Mouse (Mus musculus): ENCODE data around the gene 4930558C23Rik. TPM values are rescaled to one million over a fixed set of nuclear protein-coding genes. Genes with fewer than 3 reads are reported as not detected.
"Not testable (repeated sequence)": the region's sequence is repeated elsewhere in the genome, so short reads cannot be mapped to it uniquely, and the experiment has no call there.

The 4930558C23Rik gene
- not detected in 2 replicates for polyA plus RNA-seq (2015; fragmentation: Nextera tagmentation; extraction: Ambion mirVana)

GRCm38 (mm10) chr3:95402741-95403140 lies at the start of gene 4930558C23Rik:
Gene 4930558C23Rik (minus strand): TSS chr3:95402841.
- no peak for ATAC-seq (ENCODE audit: low FRiP score, low read depth)

DNA sequence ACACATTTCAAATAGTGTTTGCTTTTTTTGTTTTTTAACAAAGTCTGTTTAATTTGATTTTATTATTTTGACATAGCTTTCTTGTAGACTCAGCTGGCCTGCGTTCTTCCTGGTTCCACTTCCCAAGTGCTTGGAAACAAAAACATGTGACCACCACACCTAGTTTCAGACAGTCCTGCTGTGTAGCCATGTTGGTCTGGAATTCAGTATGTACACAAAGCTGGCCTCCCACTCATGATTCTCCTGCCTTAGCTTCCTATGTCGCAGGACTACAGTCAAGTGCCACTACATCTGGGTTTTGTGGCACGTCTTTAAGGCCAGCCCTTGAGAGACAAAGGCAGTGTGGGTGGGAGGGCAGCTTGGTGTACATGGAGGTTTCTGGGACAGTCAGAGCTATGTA lies 48.3 kb upstream of the 4930558C23Rik start:
- no peak overlapping the region for H3K27ac ChIP-seq (replicated peaks)
- no peaks in the 10 kb centered on the region for H3K4me1 ChIP-seq (replicated peaks)
- no peaks in the 10 kb centered on the region for H3K27me3 ChIP-seq
- no peak overlapping the region for H3K4me2 ChIP-seq
- peaks cover 26% of the 10 kb centered on the region for H3K36me3 ChIP-seq
- WGBS, result 95% methylated on average over 3 of the region's 3 CpGs
- H3K9me3 ChIP-seq, result no peaks in the 10 kb centered on the region
- no peak overlapping the region for H3K9ac ChIP-seq
- no peak overlapping the region for H3K4me3 ChIP-seq
- ATAC-seq (ENCODE audit: low FRiP score, low read depth), result no peak

More at GRCm38 (mm10) chr3:95402741-95403140, at the start of gene 4930558C23Rik:
- WGBS, result 86% methylated on average over 3 of the region's 3 CpGs
- Histone ChIP-seq H3K27ac (replicated peaks) (no peak within 1 kb of the TSS), H3K9me3 (no peaks in the 10 kb centered on the region), H3K4me1 (replicated peaks) (no peaks in the 10 kb centered on the region), H3K4me3 (no peak within 1 kb of the TSS), H3K27me3 (no peaks in the 10 kb centered on the region), H3K4me2 (no peak within 1 kb of the TSS), H3K36me3 (no peaks in the 10 kb centered on the region), H3K9ac (no peak within 1 kb of the TSS)

DNA sequence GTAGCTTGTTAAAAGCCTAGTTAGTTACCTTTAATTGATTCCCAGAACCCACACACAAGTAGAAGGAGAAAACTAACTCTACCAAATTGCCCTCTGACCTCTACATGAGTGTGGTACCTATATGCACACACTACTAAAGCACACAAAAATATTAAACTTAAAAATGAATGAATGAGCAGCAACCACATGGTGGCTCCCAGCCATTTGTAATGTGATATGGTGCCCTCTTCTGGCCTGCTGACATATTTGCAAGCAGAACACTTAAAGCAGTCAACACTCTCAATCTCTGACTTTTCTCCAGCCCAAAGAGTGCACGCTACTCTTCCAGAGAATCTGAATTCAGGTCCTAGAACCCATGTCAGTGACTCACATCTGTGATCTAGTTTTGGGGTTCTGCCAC lies 47.8 kb upstream of the 4930558C23Rik start:
- no peak overlapping the region for H3K4me3 ChIP-seq
- 46% methylated on average over 1 of the region's 1 CpGs for WGBS
- no peaks in the 10 kb centered on the region for H3K9me3 ChIP-seq
- ATAC-seq (ENCODE audit: low FRiP score, low read depth), result no peak
- no peaks in the 10 kb centered on the region for H3K4me1 ChIP-seq (replicated peaks)
- H3K4me2 ChIP-seq, result no peak overlapping the region
- H3K27me3 ChIP-seq, result no peaks in the 10 kb centered on the region
- H3K9ac ChIP-seq, result no peak overlapping the region
- H3K27ac ChIP-seq (replicated peaks), result no peak overlapping the region
- H3K36me3 ChIP-seq, result peaks cover 26% of the 10 kb centered on the region

DNA sequence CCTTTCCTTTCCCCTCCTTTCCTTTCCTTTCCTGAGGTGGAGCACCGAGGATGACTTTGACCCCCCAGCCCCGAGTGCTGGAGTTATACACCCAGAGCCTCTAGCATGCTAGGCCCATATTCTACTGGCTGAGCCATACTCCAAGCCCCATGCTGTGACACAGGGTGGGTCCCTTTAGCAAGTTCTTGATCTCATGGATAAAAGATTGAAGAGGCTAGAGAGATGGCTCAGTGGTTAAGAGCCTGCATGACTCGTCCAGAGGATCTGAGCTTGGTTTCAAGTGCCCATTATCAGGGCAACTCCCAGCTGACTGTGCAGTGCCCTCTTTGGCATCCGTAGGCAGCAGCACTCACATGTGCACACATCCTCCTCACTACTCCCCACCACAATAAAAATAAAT lies 42.7 kb upstream of the 4930558C23Rik start:
- ATAC-seq (ENCODE audit: low FRiP score, low read depth), result no peak
- no peaks in the 10 kb centered on the region for H3K27me3 ChIP-seq
- 85% methylated on average over 4 of the region's 4 CpGs for WGBS
- no peaks in the 10 kb centered on the region for H3K9me3 ChIP-seq
- peaks cover 3% of the 10 kb centered on the region; the same call in 1 of the 2 replicates for H3K36me3 ChIP-seq
- no peak overlapping the region for H3K27ac ChIP-seq (replicated peaks)
- no peak overlapping the region for H3K4me2 ChIP-seq
- H3K9ac ChIP-seq, result no peak overlapping the region
- H3K4me1 ChIP-seq (replicated peaks), result no peaks in the 10 kb centered on the region
- H3K4me3 ChIP-seq, result no peak overlapping the region

GRCm38 (mm10) chr3:95442406-95443117 lies 39.9 kb upstream of the 4930558C23Rik start:
- no peak overlapping the region for H3K4me3 ChIP-seq
- H3K27me3 ChIP-seq, result no peaks in the 10 kb centered on the region
- ATAC-seq (ENCODE audit: low FRiP score, low read depth), result no peak
- no peak overlapping the region for H3K27ac ChIP-seq (replicated peaks)
- peaks cover 8% of the 10 kb centered on the region for H3K36me3 ChIP-seq
- no peak overlapping the region for H3K4me2 ChIP-seq
- H3K9me3 ChIP-seq, result no peaks in the 10 kb centered on the region
- H3K9ac ChIP-seq, result no peak overlapping the region
- WGBS, result 86% methylated on average over 5 of the region's 5 CpGs
- no peaks in the 10 kb centered on the region for H3K4me1 ChIP-seq (replicated peaks)

- no peaks in the 10 kb centered on the region for H3K9me3 ChIP-seq
- H3K9ac ChIP-seq, result no peak overlapping the region
- H3K4me2 ChIP-seq, result no peak overlapping the region
- H3K4me3 ChIP-seq, result no peak overlapping the region
- peaks cover 20% of the 10 kb centered on the region for H3K4me1 ChIP-seq (replicated peaks)
- no peak overlapping the region for H3K27ac ChIP-seq (replicated peaks)
- no peaks in the 10 kb centered on the region for H3K27me3 ChIP-seq
- no peak for ATAC-seq (ENCODE audit: low FRiP score, low read depth)
- peaks cover 12% of the 10 kb centered on the region for H3K36me3 ChIP-seq
Measured at GRCm38 (mm10) chr3:95439670-95440069, 37.0 kb upstream of the 4930558C23Rik start.

GRCm38 (mm10) chr3:95438636-95439035 lies 36.0 kb upstream of the 4930558C23Rik start:
- Histone ChIP-seq H3K4me1 (replicated peaks) (peaks cover 21% of the 10 kb centered on the region), H3K36me3 (peaks cover 12% of the 10 kb centered on the region)
- H3K27ac ChIP-seq (replicated peaks); ATAC-seq (ENCODE audit: low FRiP score, low read depth); H3K4me3 ChIP-seq; H3K9ac ChIP-seq; H3K4me2 ChIP-seq; H3K9me3 ChIP-seq; H3K27me3 ChIP-seq: not testable (repeated sequence)
- 96% methylated on average over 4 of the region's 4 CpGs for WGBS

DNA sequence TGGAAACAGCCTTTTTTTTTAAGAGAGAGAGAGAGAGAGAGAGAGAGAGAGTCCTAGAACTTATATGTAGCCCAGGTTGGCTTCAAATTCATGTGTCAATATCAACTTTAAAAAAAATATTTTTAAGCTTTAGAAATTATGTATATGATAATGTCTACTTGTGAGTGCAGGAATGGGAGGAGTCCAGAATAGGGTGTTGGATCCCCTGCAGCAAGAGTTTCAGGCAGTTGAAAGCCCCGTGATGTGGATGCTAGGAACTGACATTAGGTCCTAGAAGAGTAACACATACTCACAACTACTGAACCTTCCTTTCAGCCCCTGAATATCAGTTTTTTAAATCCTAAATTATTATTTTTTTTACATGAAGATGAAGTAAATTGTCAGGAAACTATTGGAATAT lies 32.9 kb upstream of the 4930558C23Rik start:
- peak overlapping the region; percentile 85 for H3K4me3 ChIP-seq
- 51% methylated on average over 1 of the region's 1 CpGs for WGBS

GRCm38 (mm10) chr3:95434983-95435370 lies 32.3 kb upstream of the 4930558C23Rik start:
- Histone ChIP-seq H3K36me3 (peaks cover 12% of the 10 kb centered on the region), H3K27me3 (no peaks in the 10 kb centered on the region), H3K9me3 (no peaks in the 10 kb centered on the region), H3K4me3 (peak overlapping the region; percentile 85), H3K9ac (peak overlapping the region; percentile 73), H3K27ac (replicated peaks) (peak overlapping the region; percentile 86), H3K4me2 (peak overlapping the region; percentile 79), H3K4me1 (replicated peaks) (peaks cover 23% of the 10 kb centered on the region)
- 2% methylated on average over 7 of the region's 7 CpGs for WGBS
- no peak for ATAC-seq (ENCODE audit: low FRiP score, low read depth)

More for the DNA sequence above, 32.9 kb upstream of the 4930558C23Rik start:
- Histone ChIP-seq H3K27ac (replicated peaks) (no peak overlapping the region), H3K27me3 (no peaks in the 10 kb centered on the region), H3K9ac (no peak overlapping the region), H3K4me2 (peak overlapping the region; percentile 79), H3K9me3 (no peaks in the 10 kb centered on the region), H3K36me3 (peaks cover 12% of the 10 kb centered on the region), H3K4me1 (replicated peaks) (peaks cover 23% of the 10 kb centered on the region)
- no peak for ATAC-seq (ENCODE audit: low FRiP score, low read depth)

GRCm38 (mm10) chr3:95434136-95434982 lies 31.7 kb upstream of the 4930558C23Rik start, which contains the start of gene Arnt:
Gene Arnt (plus strand): TSS chr3:95434388.
- peaks cover 12% of the 10 kb centered on the region for H3K36me3 ChIP-seq
- peaks cover 23% of the 10 kb centered on the region for H3K4me1 ChIP-seq (replicated peaks)
- H3K9me3 ChIP-seq, result no peaks in the 10 kb centered on the region
- peak within 1 kb of the TSS; percentile 73 for H3K9ac ChIP-seq
- ATAC-seq (ENCODE audit: low FRiP score, low read depth), result peak; percentile 99
- H3K4me2 ChIP-seq, result peak within 1 kb of the TSS; percentile 79
- WGBS, result under 1% methylated on average over 47 of the region's 47 CpGs
- H3K4me3 ChIP-seq, result peak within 1 kb of the TSS; percentile 85
- peak within 1 kb of the TSS; percentile 86 for H3K27ac ChIP-seq (replicated peaks)
- 0 out of 2 replicates have a peak, but pooled peaks cover 1% of the 10 kb centered on the region for H3K27me3 ChIP-seq

DNA sequence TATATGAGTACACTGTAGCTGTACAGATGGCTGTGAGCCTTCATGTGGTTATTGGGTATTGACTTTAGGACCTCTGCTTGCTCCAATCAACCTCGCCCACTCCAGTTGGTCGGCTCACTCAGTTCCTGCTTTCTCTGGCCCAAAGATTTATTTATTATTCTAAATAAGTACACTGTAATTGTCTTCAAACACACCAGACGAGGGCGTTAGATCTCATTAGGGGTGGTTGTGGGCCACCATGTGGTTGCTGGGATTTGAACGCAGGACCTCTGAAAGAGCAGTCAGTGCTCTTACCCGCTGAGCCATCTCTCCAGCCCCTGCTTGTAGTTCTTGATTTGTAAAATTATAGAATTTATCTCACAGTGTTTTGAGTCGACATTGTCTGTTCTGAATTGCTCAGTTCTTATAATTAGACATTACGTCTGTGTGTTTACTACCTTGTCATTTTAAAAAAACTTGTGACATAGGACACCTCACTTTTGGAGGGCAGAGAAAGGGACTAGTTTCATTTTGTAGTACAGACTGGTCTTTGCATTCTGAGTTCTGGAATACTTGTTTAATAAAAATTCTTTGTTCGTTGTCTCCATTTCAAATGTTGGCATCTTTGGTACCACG lies 30.8 kb upstream of the 4930558C23Rik start:
- ATAC-seq (ENCODE audit: low FRiP score, low read depth), result no peak
- peak overlapping the region; percentile 79 for H3K4me2 ChIP-seq
- H3K36me3 ChIP-seq, result 0 out of 2 replicates have a peak, but pooled peaks cover 6% of the 10 kb centered on the region
- peak overlapping the region; percentile 86; the same call in 1 of the 2 replicates for H3K27ac ChIP-seq (replicated peaks)
- H3K4me3 ChIP-seq, result peak overlapping the region; percentile 85
- WGBS, result 72% methylated on average over 10 of the region's 10 CpGs
- peaks cover 23% of the 10 kb centered on the region for H3K4me1 ChIP-seq (replicated peaks)
- H3K27me3 ChIP-seq, result 0 out of 2 replicates have a peak, but pooled peaks cover 2% of the 10 kb centered on the region
- H3K9me3 ChIP-seq, result no peaks in the 10 kb centered on the region
- no peak overlapping the region for H3K9ac ChIP-seq

GRCm38 (mm10) chr3:95428423-95428822 lies 25.8 kb upstream of the 4930558C23Rik start:
- not testable (repeated sequence) for H3K9me3 ChIP-seq; H3K4me2 ChIP-seq; H3K27ac ChIP-seq (replicated peaks); H3K4me3 ChIP-seq; H3K9ac ChIP-seq; ATAC-seq (ENCODE audit: low FRiP score, low read depth); H3K4me1 ChIP-seq (replicated peaks); H3K27me3 ChIP-seq; H3K36me3 ChIP-seq
- 66% methylated on average over 4 of the region's 11 CpGs for WGBS

All from hindbrain, embryonic 15.5 days (tissue).